Mouse (Mus musculus) embryo, embryonic 10 days (tissue): ENCODE results near the gene Gm9857.

ENCODE experiments used
- DNase-seq: peaks from one replicate; pipeline ENCODE4 v3.0.0-alpha.2; 2015; ENCODE audit warnings: low spot score

The Gm9857 gene

DNA sequence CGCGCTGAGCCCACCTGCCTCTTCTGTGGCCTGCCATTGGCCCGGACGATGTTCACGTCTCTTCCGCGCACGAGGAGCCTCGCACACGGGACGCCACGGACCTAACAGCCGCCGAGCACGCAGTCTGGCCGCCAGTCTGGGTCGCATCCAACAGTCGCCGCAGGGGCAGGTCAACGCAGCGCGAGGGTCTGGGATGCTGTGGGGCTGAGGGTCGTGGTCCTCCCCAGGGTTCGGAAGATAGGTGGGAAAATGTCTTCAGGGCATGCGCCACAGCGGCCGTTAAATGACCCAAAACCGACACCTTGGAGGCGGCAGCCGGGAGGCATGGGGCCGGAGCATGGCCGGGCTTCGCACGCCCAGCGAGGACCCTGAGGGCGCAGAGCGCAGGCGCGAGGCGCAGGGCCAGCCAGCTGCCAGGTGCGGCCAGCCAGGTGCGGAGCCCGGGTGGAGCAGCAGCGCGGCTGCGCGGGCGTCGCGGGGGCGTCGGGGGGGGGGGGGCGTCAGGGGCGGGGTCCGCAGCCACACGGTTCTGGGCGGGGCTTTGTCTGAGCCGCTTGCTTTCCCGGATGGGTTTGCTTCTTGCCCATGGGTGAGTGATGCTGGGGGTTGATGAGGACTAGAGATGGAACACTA is at the start of gene Gm9857:
Gene Gm9857, minus strand, starts transcription at position 445 of the 633 bp plus-strand sequence.
- peak; percentile 29 for DNase-seq

DNA sequence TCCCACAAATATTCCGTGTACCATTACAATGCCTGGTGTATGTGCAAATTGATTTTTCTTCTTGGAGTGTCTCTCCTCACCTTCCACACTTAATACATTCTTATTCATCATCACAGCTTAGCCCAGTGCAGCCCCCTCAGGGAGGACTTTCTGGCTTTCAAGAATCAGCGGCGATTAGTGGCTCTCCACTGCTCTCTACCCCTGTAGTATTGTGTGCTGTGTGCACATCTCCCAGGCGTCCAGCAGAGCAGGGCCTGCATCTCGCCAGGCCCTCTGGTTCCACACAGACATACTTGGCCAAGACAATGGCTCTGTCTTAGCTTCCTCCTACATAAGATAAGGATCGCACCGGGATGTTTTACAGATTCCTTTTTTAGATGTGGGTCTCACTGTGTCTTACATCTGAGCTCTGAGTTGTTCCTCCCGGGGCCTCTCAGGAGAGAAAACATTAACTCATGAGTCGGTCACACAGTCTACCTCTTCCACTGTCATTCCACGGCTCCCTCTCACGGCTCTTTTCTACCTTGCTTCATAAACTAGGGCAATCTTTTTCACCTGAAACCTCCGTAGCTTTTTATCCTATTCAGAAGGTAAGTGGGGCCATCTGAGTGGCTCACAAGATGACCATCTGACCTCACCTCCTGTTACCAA is 46.9 kb upstream of the Gm9857 start:
- DNase-seq: no peak

DNA sequence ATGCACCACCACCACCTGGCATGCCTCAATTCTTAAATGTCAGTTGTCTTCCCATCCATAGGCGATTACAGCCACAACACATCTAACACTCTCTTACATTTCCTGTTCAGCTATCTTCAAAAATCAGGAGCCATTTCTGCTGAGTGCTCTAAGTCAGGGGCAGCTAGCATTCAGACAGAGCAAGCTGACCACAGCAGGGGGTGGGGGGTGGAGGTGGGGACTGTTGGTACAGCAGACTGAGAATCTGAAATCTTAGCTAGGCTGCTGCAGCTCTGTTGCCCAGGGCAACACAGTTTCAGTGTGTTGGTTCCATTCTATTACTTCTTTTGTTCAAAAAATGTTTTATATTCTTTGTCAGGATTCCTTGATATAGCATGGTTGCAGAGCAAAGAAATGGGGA is 46.3 kb upstream of the Gm9857 start:
- DNase-seq: no peak

DNA sequence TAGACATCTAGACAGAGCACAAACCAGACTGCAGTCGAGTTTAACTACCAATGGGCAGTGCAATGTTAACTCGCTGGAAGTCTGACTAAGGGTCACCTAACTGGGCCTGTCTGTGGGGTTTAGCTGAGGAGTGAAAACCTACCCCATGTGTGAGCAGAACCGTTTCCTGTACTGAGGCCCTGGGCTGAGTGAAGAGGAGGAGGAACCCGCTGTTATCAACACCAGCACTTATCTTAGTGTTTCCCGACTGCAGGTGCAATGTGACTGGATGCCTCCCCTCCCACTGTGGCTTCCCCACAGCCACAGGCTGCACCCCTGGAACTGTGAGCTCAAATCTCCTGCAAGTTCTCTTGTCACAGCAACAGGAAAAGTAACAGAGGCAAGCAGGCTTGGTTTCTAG is 43.7 kb upstream of the Gm9857 start:
- DNase-seq: no peak

DNA sequence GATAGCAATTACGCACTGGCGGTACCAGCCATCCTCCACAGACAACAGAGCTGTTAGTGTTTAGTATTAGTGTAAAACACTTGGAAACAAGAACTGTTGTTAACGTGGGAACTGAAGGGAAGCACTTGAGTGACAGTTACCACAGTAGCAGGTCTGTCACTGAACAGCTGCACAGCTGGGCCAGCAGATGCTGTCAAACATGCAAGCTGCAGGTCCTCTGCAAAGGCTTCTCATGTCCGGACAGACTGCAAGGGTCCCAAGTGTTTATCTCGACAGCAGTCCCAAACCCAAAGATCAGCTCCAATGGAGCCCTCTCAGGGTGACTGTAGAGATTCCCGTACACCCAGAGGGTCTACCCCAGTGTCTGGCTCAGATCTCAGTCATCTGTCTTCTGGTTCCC is 41.7 kb upstream of the Gm9857 start:
- DNase-seq: no peak

DNA sequence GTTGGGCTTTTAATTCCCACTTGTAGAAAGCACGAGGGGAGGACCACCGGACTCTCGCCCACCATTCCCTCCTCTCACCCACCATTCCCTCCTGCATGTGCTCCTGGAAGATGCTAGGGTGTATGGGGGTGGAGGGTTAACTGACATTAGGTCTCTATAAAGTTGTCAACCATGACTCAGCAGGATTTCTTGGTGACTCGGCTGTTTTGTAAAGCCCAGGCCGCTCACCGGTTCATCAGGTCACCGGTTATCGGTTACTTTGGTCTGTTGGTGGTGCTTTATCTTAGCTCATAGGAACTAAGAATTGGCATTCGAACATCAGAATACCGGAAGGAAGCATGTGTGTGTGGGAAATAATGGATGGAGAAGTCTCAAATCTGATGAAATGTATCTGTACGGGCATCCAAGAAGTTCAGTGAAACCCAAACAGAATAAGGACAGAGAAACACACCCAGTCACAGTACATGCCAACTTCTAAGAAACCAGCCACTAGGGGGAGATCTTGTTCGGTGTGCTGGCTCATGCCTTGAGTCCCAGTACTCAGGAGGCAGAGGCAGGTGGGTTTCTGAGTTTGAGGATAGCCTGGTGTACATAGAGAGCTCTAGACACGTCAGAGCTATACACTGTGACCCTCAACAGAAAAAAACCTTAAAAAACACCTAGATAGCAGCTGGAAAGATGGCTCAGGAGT is 37.2 kb upstream of the Gm9857 start:
- no peak for DNase-seq

DNA sequence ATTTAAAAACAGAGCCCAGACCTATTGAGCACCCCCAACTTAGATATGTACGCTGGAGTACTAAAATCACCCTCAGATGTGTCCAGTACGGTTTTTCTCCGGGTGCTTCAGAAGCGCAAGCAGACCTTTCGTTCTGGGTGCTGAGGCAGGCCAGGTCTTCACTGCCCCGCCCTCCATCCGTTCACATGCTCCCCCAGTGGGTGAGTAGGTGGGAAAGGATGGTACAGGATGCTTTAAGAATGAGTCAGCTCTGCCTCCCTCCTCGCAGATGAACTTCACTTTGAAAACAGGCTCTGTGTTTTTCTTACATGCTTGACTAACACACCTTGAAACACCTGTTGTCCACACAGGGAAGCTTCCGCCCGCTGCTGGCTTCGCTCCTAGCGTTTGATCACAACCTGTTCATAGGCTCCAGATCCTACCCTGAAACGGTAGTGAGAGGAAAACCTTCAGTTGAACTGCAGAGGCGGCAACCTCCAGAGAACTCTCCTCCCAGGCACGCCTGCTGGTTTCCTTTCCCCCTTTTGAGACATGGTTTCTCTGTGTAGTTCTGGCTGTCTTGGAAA is 34.8 kb upstream of the Gm9857 start:
- DNase-seq: no peak

DNA sequence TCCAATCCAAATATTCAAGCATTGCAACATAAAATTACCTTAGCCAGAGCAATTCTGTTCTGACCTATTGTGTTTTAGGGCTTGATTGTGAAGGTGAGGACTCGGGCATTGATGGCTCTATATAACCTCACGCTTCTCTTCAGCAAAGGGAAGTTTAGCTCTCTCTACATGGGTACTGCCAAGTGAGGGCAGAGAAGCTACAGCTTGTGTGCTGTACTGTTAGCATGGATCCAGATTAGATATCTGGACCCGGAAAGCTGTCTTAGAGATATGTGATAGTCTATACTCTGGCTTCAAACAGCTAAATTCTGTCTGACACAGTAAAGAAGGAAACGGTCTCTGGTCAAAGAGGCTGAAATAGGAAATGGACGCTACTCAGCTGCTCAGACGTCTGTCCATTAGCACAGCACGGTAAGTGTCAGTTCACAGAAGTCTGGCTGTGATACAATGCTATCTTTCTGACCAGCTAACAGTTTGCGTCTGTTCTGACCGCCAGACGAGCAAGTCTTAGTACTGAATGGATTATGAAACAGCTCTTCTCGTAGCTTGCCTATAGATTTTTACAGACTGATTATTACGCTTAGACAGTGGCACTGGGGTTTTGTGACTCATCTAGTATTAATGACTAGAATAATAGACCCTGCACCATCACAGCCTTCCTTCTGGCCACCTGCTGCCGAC is 33.9 kb upstream of the Gm9857 start:
- no peak for DNase-seq

DNA sequence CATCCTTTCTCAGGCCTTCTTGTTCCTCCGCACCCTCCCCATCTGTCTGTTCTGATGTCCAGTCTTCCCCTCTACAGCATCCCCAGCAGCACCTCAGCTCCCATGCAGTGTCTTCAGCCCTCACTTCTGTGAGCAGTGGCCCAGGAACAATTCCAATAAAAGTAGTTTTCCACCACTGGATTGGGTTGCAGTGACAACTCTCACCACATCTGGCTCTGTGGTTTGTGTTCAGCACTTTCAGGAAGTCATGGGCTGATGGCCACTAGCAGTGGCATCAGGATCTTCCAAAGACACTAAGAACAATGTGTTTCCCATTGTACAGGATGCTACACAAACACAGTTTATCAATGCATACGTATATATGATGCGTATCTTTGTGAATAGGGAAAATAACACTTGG is 25.8 kb upstream of the Gm9857 start:
- DNase-seq: no peak

DNA sequence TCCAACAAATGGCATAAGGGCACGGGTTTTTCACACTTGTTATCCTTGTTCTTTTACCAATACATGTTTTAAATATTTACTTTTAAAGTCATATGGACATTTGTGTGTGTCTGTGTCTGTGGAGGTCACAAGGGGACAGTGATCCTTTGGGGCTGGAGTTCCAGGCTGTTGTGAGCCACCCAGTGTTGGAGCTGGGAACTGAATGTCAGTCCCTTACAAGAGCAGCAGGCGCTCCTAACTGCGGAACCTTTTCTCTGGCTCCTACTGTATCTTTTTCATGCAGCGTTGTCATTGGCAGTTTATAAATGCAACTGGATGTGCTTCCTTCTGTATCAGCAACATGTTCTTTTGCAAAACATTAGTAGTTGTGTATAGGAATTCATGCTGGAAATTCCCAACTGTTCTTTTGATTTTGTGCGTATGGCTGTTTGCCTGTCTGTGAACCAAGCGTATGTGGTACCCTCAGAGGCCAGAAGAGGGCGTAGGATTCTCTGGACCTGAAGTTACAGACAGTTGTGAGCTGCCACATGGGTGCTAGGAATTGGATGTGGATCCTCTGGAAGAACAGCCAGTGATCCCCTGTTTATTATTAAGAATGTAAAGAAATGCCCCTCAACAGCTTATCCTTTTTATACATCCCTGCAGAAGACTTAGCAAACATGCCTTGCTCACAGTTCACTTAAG is 24.3 kb upstream of the Gm9857 start:
- peak; percentile 20 for DNase-seq

DNA sequence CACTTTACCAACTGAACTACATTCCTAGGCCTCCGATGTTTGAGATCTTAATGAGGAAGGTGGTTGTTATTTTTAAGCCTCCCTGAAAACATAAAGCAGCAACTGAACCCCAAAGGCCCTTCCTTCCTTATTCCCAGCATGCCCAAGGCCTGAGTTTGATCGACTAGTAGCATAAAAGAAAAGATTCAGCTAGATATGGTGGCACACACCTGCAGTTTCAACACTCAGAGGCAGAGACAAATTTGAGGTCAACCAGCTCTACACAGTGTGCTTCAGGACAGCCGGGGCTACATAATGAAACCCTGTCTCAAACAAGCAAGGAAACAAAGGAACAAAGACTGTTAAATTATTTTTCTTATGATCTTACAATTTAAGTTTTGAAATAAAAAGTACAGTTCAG is 23.5 kb upstream of the Gm9857 start:
- DNase-seq: no peak

DNA sequence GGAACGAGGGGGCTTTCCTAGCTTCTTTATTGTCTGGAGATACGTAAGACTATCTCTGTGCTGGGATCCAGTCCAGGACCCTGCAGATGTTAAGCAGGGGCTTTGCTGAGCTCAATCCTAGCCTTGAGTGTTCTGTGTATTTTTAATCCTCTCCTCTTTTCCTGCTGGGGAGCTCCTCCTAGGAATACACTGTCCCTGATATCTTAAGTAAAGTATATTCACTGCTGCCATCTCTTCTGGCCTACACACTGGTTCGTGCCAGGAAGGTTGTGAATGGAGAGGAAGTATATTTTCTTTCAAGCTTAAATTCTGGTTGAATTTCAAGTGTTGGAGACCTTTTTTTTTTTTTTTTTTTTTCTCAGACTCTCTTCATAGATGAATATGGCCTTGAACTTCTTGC is 23.0 kb upstream of the Gm9857 start:
- no peak for DNase-seq

DNA sequence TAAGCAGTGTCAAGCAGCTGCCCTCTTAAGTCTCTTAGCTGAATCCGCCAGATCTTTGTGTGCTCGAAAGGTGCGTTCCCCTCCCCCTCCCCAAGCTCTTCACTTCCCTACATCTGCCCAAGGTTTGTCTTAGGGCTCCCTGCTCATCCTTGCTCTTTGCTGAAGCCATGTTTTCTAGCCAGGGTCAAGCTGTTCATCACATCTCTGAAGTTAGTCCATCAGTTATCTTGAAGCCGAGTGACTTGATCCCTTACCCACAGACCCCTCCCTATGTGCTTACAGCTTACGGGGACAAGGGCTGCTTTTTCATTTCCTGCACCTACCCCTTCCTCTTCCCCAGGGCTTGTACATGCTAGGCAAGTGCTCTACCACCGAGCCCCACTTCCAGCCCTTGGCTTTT is 21.4 kb upstream of the Gm9857 start:
- DNase-seq: no peak

DNA sequence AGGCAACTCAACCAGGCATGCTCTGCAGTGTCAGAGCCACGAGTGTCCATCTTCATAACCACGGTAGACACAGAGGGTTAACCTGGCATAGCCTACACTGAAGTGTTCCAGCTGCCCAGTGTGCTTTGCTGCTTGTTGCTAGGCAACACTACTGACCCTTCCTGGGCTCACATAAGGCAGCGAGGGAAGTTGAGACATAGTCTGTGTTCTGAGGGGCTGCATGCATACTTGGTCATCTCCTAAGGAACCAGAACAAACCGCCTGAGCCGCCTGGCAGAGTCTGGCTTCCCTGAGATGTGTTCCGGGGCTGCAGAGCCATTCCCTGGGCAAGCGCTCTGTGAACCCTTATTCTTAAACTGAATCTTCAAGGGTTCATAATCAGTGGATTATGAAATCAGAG is 21.0 kb upstream of the Gm9857 start:
- peak; percentile 80 for DNase-seq

DNA sequence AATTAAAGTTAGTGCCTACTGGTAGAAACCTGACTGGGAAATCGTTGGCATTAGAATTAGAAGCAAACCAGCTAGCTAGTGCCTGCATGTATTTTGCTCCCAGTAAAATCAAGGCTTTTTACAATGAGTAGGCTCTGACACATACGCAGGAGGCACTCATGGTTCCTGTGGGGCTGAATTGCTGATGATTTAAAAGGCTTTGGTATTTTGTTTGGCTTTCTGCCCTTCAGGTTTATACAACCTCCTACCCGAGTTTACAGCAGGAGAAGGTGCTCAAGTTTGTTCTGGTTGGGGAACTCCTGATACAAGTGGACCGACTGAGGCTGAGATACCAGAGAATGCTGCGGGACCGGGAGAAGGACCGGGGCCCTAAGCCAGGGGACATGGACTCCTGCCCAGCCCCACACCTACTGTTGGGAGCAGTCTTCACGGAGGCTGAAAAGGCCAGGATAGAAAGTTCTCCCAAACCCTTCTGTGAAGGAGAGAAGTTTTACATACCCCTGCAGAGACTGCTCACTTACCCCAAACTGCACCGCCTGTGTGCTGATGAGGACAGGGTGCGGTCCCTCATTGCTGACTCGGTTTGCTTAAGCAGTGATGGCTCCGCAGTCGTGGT is 19.5 kb upstream of the Gm9857 start:
- no peak for DNase-seq

DNA sequence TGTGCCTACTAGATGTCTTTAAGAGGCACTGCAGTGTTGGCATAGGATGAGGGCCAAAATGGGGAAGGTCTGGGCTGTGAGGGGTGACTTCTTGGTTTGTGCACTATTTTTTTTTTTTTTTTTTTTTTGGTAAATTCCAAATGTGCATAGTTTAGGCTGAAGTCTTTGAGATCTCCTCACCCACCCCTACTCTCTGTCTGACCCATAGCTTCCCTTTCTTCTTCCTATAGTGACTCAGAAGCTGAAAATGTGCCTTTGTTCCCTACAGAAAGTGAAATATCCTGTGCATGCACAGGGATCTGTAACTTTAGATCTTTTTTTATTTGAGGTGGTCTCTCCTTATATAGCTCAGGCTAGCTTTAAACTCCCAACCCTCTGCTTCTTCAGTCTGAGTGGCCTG is 17.7 kb upstream of the Gm9857 start:
- DNase-seq: no peak

DNA sequence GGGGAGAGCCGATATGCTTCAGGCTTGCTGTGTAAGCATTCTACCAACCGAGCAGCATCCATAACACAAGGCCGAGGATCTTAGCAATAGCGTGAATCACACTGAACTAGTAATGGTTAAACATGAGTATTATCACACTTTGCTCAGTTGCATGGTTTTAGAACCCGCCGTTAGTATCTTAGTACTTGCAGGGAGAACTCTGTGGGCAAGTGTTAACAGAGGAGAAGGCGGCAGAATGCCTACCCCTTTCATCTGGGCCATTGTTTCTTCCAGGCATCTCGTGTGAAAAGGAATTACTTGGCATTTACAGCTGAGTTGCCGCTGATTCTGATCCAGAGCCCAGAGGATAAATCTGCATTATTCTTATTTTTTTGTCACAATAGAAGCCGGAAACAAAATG is 751 bp upstream of the Gm9857 start:
- no peak for DNase-seq

DNA sequence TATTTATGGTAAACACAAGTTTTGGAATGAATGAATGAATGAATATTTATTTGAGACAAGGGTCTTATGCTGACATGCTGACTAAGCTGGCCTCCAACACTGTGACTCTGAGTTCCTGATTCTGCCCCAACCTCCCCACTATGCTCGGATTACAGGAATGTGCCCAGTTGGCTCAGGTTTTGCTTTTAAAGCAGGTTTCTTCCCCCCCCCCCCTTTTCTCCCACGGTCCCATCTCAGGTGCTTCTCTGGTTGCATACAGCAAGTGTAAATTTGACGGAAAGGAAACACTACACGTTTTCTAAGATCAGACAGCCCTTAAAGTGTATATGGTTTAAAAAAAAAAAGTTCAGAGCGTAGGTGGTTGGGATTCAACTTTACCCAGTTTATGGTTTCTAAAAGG is 672 bp downstream of the Gm9857 start, which contains the start of gene Henmt1:
Gene Henmt1, plus strand, starts transcription at position 301 of the 400 bp plus-strand sequence.
- DNase-seq: no peak

DNA sequence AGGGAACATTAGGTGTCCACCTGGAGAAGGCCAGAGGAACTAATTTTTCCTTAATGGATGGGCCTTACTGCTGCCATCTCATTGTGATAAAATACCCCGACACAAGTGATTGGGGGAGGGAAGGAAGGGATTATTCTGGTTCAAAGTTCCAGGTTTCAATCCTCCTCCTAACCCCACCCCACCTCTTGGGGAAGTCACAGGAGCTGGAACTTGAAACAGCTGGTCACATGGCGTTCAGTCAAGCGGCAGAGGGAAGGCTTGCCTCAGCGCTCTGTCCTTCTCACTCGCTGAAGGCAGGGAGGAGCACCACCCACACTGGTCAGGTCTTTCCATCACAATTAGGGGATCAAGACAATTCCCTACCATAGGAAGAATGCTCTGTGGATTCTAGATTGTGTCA is 1.6 kb downstream of the Gm9857 start:
- no peak for DNase-seq

DNA sequence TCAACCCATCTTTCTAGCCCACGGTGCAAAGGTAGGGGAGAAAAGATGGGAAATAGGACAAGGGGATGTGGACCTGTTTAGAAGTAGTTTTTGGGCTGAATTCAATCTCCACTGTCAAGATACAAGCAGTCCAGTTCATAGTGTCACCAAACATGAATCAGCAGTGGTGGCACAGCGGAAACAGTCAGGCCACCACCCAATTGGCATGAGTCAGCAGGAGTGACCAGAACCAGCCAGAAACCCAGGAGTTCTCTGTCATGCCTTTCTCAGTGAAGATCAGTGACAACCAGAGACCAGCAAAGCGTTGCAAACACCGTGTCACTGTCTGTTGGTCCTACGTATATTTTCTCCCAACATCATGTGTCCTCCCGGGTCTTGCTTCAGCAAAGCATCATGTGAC is 6.7 kb downstream of the Gm9857 start:
- no peak for DNase-seq

DNA sequence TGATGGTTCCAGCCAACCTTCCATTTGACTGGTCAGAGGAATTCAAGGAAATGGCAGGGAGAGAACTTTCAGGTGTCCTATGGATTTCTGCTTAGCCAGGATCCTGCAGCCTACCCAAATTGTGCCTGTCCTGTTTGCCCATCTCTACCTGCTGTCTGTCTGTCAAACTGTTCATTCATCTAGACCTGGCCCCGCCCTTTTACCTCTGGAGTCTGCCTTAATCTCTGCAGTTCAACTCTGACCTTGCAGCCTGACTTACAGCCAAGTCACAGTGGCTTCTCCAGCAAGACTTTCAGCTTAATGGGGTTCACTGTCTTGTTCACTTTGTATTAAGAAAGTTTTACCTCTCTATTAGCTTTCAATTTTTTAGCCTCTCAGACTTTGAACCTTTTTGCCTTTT is 13.9 kb downstream of the Gm9857 start:
- no peak for DNase-seq

DNA sequence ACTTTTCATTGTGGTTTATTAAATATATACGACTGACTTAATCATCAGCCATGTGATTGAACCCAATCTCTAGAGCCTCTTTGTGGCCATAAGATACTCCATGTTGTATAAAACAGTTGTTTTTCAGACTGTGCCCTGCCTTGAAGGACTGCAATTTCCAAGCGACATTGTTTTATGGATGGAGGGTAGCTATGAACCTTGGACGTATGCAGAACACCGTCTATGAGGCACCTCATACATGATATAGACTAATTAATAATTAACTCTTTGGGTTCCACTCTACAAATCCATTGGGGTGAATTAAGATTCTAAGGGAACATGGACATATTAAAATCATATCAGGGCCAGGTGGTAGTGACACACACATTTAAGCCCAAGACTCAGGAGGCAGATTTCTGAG is 14.6 kb downstream of the Gm9857 start:
- DNase-seq: no peak
